In the genomic region with DNA sequence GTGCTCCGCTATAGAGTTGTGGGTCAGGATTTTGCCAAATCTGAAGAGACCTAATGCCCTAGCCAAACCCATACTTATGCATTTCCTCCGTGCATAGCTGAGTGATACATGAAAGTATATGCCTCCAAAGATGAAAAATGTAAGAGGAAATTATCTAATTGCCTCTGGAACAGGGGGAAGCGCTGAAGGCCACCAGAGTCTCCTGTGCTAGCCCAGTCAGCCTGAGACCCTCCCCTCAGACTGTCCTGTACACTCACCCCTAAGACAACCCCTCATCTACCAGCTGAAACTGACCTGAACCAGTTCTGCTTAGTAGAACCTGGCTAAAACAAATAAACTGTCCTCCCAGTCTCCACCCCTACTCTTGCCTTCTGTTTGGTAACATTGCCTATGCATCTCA, we compare ENCODE assay signal across 14 mouse cellular contexts. TPM values are rescaled to one million over a fixed set of nuclear protein-coding genes. Genes with fewer than 3 reads are reported as not detected.
DNase-seq lines count a peak whose midpoint lies in the region; ATAC-seq and TF ChIP-seq lines count a peak whose summit lies in the region.
"Had no signal": no experiment of that assay in that cellular context is flagged by ENCODE, and none has a peak within 500 bp of the region (broad histone marks: within the 10 kb centered on the region; RNA-seq: fewer than 3 reads in every experiment).

No protein-coding gene starts in this region.

- H3K27me3 ChIP-seq in liver, embryonic 11.5 days (replicated peaks; ENCODE audit: control insufficient read depth, insufficient read depth, low read length): peaks cover 99% of the 10 kb centered on the region
- peaks cover 100% of the 10 kb centered on the region for H3K27me3 ChIP-seq in liver, embryonic 12.5 days (replicated peaks)
- H3K27me3 ChIP-seq in hindbrain, embryonic 16.5 days (replicated peaks; ENCODE audit: control insufficient read depth, insufficient read depth, low read length): peaks cover 33% of the 10 kb centered on the region
- H3K27me3 ChIP-seq in neural tube, embryonic 15.5 days (replicated peaks): no peaks in the 10 kb centered on the region
- peaks cover 95% of the 10 kb centered on the region for H3K27me3 ChIP-seq in midbrain, postnatal 0 days (ENCODE audit: insufficient read depth, low read length)

- H3K9me3 ChIP-seq in liver, embryonic 11.5 days (ENCODE audit: control insufficient read depth, low read length): no peaks in the 10 kb centered on the region
- H3K9me3 ChIP-seq in liver, embryonic 12.5 days (replicated peaks): no peaks in the 10 kb centered on the region
- no peaks in the 10 kb centered on the region for H3K9me3 ChIP-seq in hindbrain, embryonic 16.5 days (ENCODE audit: control insufficient read depth, low read length)
- no peaks in the 10 kb centered on the region for H3K9me3 ChIP-seq in neural tube, embryonic 15.5 days (replicated peaks)
- no peaks in the 10 kb centered on the region for H3K9me3 ChIP-seq in midbrain, postnatal 0 days (ENCODE audit: low read length)

- TF ChIP-seq CTCF in midbrain, postnatal 0 days (IDR thresholded peaks at IDR 0.05): no peak

- H3K27ac ChIP-seq in liver, embryonic 11.5 days (ENCODE audit: low read depth, low read length): no peak overlapping the region
- H3K27ac ChIP-seq in liver, embryonic 12.5 days: no peak overlapping the region
- H3K27ac ChIP-seq in hindbrain, embryonic 16.5 days (ENCODE audit: low read depth, low read length): peak overlapping the region; percentile 90
- peak overlapping the region; percentile 88 for H3K27ac ChIP-seq in neural tube, embryonic 15.5 days (replicated peaks)
- H3K27ac ChIP-seq in midbrain, postnatal 0 days (ENCODE audit: low read depth, low read length): no peak overlapping the region

- no peak overlapping the region for H3K9ac ChIP-seq in liver, embryonic 11.5 days (ENCODE audit: low read depth, low read length)
- H3K9ac ChIP-seq in liver, embryonic 12.5 days: no peak overlapping the region
- peak overlapping the region; percentile 69 for H3K9ac ChIP-seq in hindbrain, embryonic 16.5 days (ENCODE audit: low read depth, low read length)
- H3K9ac ChIP-seq in neural tube, embryonic 15.5 days (replicated peaks): peak overlapping the region; percentile 41; the same call in 1 of the 2 replicates
- no peak overlapping the region for H3K9ac ChIP-seq in midbrain, postnatal 0 days (replicated peaks; ENCODE audit: low read length, poor library complexity, severe bottlenecking)

- peak overlapping the region; percentile 64 for H3K4me2 ChIP-seq in liver, embryonic 11.5 days
- no peak overlapping the region for H3K4me2 ChIP-seq in liver, embryonic 12.5 days
- peak overlapping the region; percentile 64 for H3K4me2 ChIP-seq in hindbrain, embryonic 16.5 days (ENCODE audit: low read length)
- H3K4me2 ChIP-seq in neural tube, embryonic 15.5 days: peak overlapping the region; percentile 63
- no peak overlapping the region for H3K4me2 ChIP-seq in midbrain, postnatal 0 days (ENCODE audit: low read depth, low read length, poor library complexity, severe bottlenecking)

- no peak for ATAC-seq in liver, embryonic 11.5 days (replicated peaks; ENCODE audit: low FRiP score)
- ATAC-seq in liver, embryonic 12.5 days: no peak
- no peak for ATAC-seq in hindbrain, embryonic 16.5 days
- ATAC-seq in neural tube, embryonic 15.5 days (ENCODE audit: low FRiP score): no peak
- no peak for ATAC-seq in midbrain, postnatal 0 days (ENCODE audit: low FRiP score)

- WGBS in liver, embryonic 11.5 days: 24% methylated on average over 3 of the region's 3 CpGs
- 14% methylated on average over 3 of the region's 3 CpGs for WGBS in liver, embryonic 12.5 days (ENCODE audit: insufficient replicate concordance)
- 16% methylated on average over 3 of the region's 3 CpGs for WGBS in hindbrain, embryonic 16.5 days
- WGBS in neural tube, embryonic 15.5 days: 32% methylated on average over 3 of the region's 3 CpGs
- 7% methylated on average over 3 of the region's 3 CpGs for WGBS in midbrain, postnatal 0 days

- peak; percentile 79 for DNase-seq in heart, adult 11 months
- no peak for DNase-seq in heart, adult 18-20 months
- DNase-seq in liver, embryonic 11.5 days (ENCODE audit: low spot score): no peak
- DNase-seq in retina, postnatal 1 day: no peak
- DNase-seq in midbrain, postnatal 0 days (ENCODE audit: low spot score): no peak
- DNase-seq: adrenal gland, adult 8-10 months; gastrocnemius, postnatal 36 days; heart, postnatal 36 days; thymus, adult 2 months had no signal

- no peak overlapping the region for H3K4me3 ChIP-seq in liver, embryonic 11.5 days (ENCODE audit: low read depth, low read length)
- no peak overlapping the region for H3K4me3 ChIP-seq in liver, embryonic 12.5 days
- H3K4me3 ChIP-seq in hindbrain, embryonic 16.5 days (ENCODE audit: low read length): peak overlapping the region; percentile 52
- 0 out of 2 replicates have a peak overlapping the region, but pooled peaks have one; percentile 46 for H3K4me3 ChIP-seq in neural tube, embryonic 15.5 days (replicated peaks)
- no peak overlapping the region for H3K4me3 ChIP-seq in midbrain, postnatal 0 days (ENCODE audit: low read depth, low read length)

- peaks cover 10% of the 10 kb centered on the region for H3K4me1 ChIP-seq in liver, embryonic 11.5 days (replicated peaks; ENCODE audit: control insufficient read depth, insufficient read depth, low read length)
- H3K4me1 ChIP-seq in liver, embryonic 12.5 days: peaks cover 13% of the 10 kb centered on the region; the same call in 1 of the 2 replicates
- no peaks in the 10 kb centered on the region; the same call in 1 of the 2 replicates for H3K4me1 ChIP-seq in hindbrain, embryonic 16.5 days (ENCODE audit: control insufficient read depth, insufficient read depth, low read depth, low read length)
- H3K4me1 ChIP-seq in neural tube, embryonic 15.5 days: peaks cover 92% of the 10 kb centered on the region
- H3K4me1 ChIP-seq in midbrain, postnatal 0 days (ENCODE audit: insufficient read depth, low read length): no peaks in the 10 kb centered on the region

- no peaks in the 10 kb centered on the region for H3K36me3 ChIP-seq in liver, embryonic 11.5 days (ENCODE audit: control insufficient read depth, insufficient read depth, low read length)
- H3K36me3 ChIP-seq in liver, embryonic 12.5 days: no peaks in the 10 kb centered on the region
- no peaks in the 10 kb centered on the region for H3K36me3 ChIP-seq in hindbrain, embryonic 16.5 days (ENCODE audit: control insufficient read depth, insufficient read depth, low read length)
- no peaks in the 10 kb centered on the region; the same call in 1 of the 2 replicates for H3K36me3 ChIP-seq in neural tube, embryonic 15.5 days
- H3K36me3 ChIP-seq in midbrain, postnatal 0 days (ENCODE audit: insufficient read depth, low read length): no peaks in the 10 kb centered on the region

RNA-seq across cellular contexts. Expression of gene 5730596B20Rik, which starts 3.4 kb away (rescaled TPM):
- total RNA-seq in heart, adult 18-20 months (2021): not detected
- 0.60 and 1.0 TPM in 2 replicates for polyA plus RNA-seq in liver, embryonic 11.5 days (2014; fragmentation: Nextera tagmentation; extraction: Ambion mirVana)
- 0.29 TPM in 2 replicates for polyA plus RNA-seq in liver, embryonic 12.5 days (2016; fragmentation: Nextera tagmentation; extraction: Ambion mirVana)
- polyA plus RNA-seq in hindbrain, embryonic 16.5 days (2015; fragmentation: Nextera tagmentation; extraction: Ambion mirVana): 3.4 and 3.6 TPM in 2 replicates
- polyA plus RNA-seq in neural tube, embryonic 15.5 days (2015; fragmentation: Nextera tagmentation; extraction: Ambion mirVana): 1.4 and 3.0 TPM in 2 replicates
- total RNA-seq in midbrain, postnatal 0 days (2014; rRNA removed): not detected in 2 replicates
- not detected in 2 replicates for polyA plus RNA-seq in midbrain, postnatal 0 days (2015; fragmentation: Nextera tagmentation; extraction: Ambion mirVana)
- total RNA-seq: common myeloid progenitor, adult 5-6 weeks; gastrocnemius, postnatal 36 days; left cerebral cortex, postnatal 36 days had no signal

RNA-seq across cellular contexts. Expression of gene Hoxa4, which starts 10.8 kb away (rescaled TPM):
- under 1 TPM in 1 of 2 experiments, not detected in 1; 0.41 TPM for total RNA-seq in heart, adult 18-20 months (2021)
- 2.3 and 3.1 TPM in 2 replicates for polyA plus RNA-seq in liver, embryonic 11.5 days (2014; fragmentation: Nextera tagmentation; extraction: Ambion mirVana)
- polyA plus RNA-seq in liver, embryonic 12.5 days (2016; fragmentation: Nextera tagmentation; extraction: Ambion mirVana): 0.79 and 0.92 TPM in 2 replicates
- 5.6 and 8.8 TPM in 2 replicates for polyA plus RNA-seq in hindbrain, embryonic 16.5 days (2015; fragmentation: Nextera tagmentation; extraction: Ambion mirVana)
- 2.3 and 5.7 TPM in 2 replicates for polyA plus RNA-seq in neural tube, embryonic 15.5 days (2015; fragmentation: Nextera tagmentation; extraction: Ambion mirVana)
- 0.22 TPM in 1 of 2 replicates, not detected in the other for total RNA-seq in midbrain, postnatal 0 days (2014; rRNA removed)
- not detected in 2 replicates for polyA plus RNA-seq in midbrain, postnatal 0 days (2015; fragmentation: Nextera tagmentation; extraction: Ambion mirVana)
- total RNA-seq: left cerebral cortex, postnatal 36 days had no signal

RNA-seq across cellular contexts. Expression of gene Hoxa2, which starts 16.1 kb away (rescaled TPM):
- total RNA-seq in heart, adult 18-20 months (2021): under 1 TPM; 0.15 TPM
- 4.3 and 4.5 TPM in 2 replicates for polyA plus RNA-seq in liver, embryonic 11.5 days (2014; fragmentation: Nextera tagmentation; extraction: Ambion mirVana)
- 1.4 TPM in 2 replicates for polyA plus RNA-seq in liver, embryonic 12.5 days (2016; fragmentation: Nextera tagmentation; extraction: Ambion mirVana)
- 20.3 and 22.5 TPM in 2 replicates for polyA plus RNA-seq in hindbrain, embryonic 16.5 days (2015; fragmentation: Nextera tagmentation; extraction: Ambion mirVana)
- 7.2 and 12.0 TPM in 2 replicates for polyA plus RNA-seq in neural tube, embryonic 15.5 days (2015; fragmentation: Nextera tagmentation; extraction: Ambion mirVana)
- total RNA-seq in midbrain, postnatal 0 days (2014; rRNA removed): 1.6 and 3.0 TPM in 2 replicates
- polyA plus RNA-seq in midbrain, postnatal 0 days (2015; fragmentation: Nextera tagmentation; extraction: Ambion mirVana): not detected in 2 replicates
- total RNA-seq: common myeloid progenitor, adult 5-6 weeks; left cerebral cortex, postnatal 36 days had no signal

RNA-seq across cellular contexts. Expression of gene Hoxa1, which starts 22.6 kb away (rescaled TPM):
- total RNA-seq in heart, adult 18-20 months (2021): under 1 TPM; 0.12 to 0.23 TPM
- 2.6 and 3.2 TPM in 2 replicates for polyA plus RNA-seq in liver, embryonic 11.5 days (2014; fragmentation: Nextera tagmentation; extraction: Ambion mirVana)
- polyA plus RNA-seq in liver, embryonic 12.5 days (2016; fragmentation: Nextera tagmentation; extraction: Ambion mirVana): 1.0 and 1.1 TPM in 2 replicates
- 1.8 and 2.0 TPM in 2 replicates for polyA plus RNA-seq in hindbrain, embryonic 16.5 days (2015; fragmentation: Nextera tagmentation; extraction: Ambion mirVana)
- 1.1 and 1.3 TPM in 2 replicates for polyA plus RNA-seq in neural tube, embryonic 15.5 days (2015; fragmentation: Nextera tagmentation; extraction: Ambion mirVana)
- 0.27 TPM in 1 of 2 replicates, not detected in the other for total RNA-seq in midbrain, postnatal 0 days (2014; rRNA removed)
- polyA plus RNA-seq in midbrain, postnatal 0 days (2015; fragmentation: Nextera tagmentation; extraction: Ambion mirVana): 0.16 TPM in 1 of 2 replicates, not detected in the other
- total RNA-seq: common myeloid progenitor, adult 5-6 weeks; left cerebral cortex, postnatal 36 days had no signal

RNA-seq across cellular contexts. Expression of gene Hoxa5, which starts 23.7 kb away (rescaled TPM):
- total RNA-seq in heart, adult 18-20 months (2021): under 1 TPM; 0.40 to 0.59 TPM
- polyA plus RNA-seq in liver, embryonic 11.5 days (2014; fragmentation: Nextera tagmentation; extraction: Ambion mirVana): 8.0 and 9.7 TPM in 2 replicates
- 2.1 and 3.1 TPM in 2 replicates for polyA plus RNA-seq in liver, embryonic 12.5 days (2016; fragmentation: Nextera tagmentation; extraction: Ambion mirVana)
- 85.9 and 106 TPM in 2 replicates for polyA plus RNA-seq in hindbrain, embryonic 16.5 days (2015; fragmentation: Nextera tagmentation; extraction: Ambion mirVana)
- polyA plus RNA-seq in neural tube, embryonic 15.5 days (2015; fragmentation: Nextera tagmentation; extraction: Ambion mirVana): 26.8 and 73.9 TPM in 2 replicates
- 10.4 TPM in 1 of 2 replicates, not detected in the other for total RNA-seq in midbrain, postnatal 0 days (2014; rRNA removed)
- not detected in 2 replicates for polyA plus RNA-seq in midbrain, postnatal 0 days (2015; fragmentation: Nextera tagmentation; extraction: Ambion mirVana)
- total RNA-seq: left cerebral cortex, postnatal 36 days had no signal

Comparison
In these comparisons a context has a peak if more than half of its experiments do, and no peak if none do; other contexts are left out.
1. H3K4me2 ChIP-seq: peak in liver, embryonic 11.5 days (single experiment), hindbrain, embryonic 16.5 days (single experiment) and neural tube, embryonic 15.5 days (single experiment); none in liver, embryonic 12.5 days (single experiment) and midbrain, postnatal 0 days (single experiment).
2. H3K27ac ChIP-seq: peak in hindbrain, embryonic 16.5 days (single experiment) and neural tube, embryonic 15.5 days (single experiment); none in liver, embryonic 11.5 days (single experiment), liver, embryonic 12.5 days (single experiment) and midbrain, postnatal 0 days (single experiment).
3. H3K4me3 ChIP-seq: peak in hindbrain, embryonic 16.5 days (single experiment) and neural tube, embryonic 15.5 days (single experiment); none in liver, embryonic 11.5 days (single experiment), liver, embryonic 12.5 days (single experiment) and midbrain, postnatal 0 days (single experiment).
4. H3K9ac ChIP-seq: peak in hindbrain, embryonic 16.5 days (single experiment) and neural tube, embryonic 15.5 days (single experiment); none in liver, embryonic 11.5 days (single experiment), liver, embryonic 12.5 days (single experiment) and midbrain, postnatal 0 days (single experiment).